Mouse (Mus musculus): ENCODE results near the gene Nemf. TPM values are rescaled to one million over a fixed set of nuclear protein-coding genes. Genes with fewer than 3 reads are reported as not detected.

The Nemf gene
- polyA plus RNA-seq, 1 experiment from 2014 or later: 47.5 TPM

DNA sequence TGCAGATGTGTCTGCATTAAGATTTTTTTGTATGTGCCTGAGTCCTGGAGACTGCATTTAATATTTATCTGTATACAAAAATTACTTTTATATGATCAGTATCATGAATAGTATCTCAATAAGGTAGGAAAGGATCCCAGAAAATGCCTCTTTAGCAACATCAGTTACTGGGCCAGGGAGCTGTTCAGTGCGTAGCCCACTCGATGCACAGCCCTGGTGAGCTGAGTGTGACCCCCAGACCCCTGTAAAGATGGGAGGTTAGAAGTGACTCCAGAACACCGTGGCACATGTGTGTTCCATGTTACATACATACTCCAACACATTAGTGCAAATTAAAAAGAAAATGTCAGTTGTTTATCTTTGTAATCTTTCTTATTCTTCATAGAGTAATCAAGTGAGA, 57.1 kb downstream of the Nemf start:
- peaks cover 54% of the 10 kb centered on the region for H3K36me3 ChIP-seq
- H3K27me3 ChIP-seq: no peaks in the 10 kb centered on the region
- H3K9me3 ChIP-seq (replicated peaks): no peaks in the 10 kb centered on the region
- no peak for DNase-seq
- H3K4me2 ChIP-seq: peak overlapping the region; percentile 82; the same call in 1 of the 2 replicates
- no peak overlapping the region for H3K4me3 ChIP-seq (replicated peaks)
- ATAC-seq (ENCODE audit: low read depth): no peak
- H3K4me1 ChIP-seq (replicated peaks): peaks cover 45% of the 10 kb centered on the region
- peak overlapping the region; percentile 96 for H3K27ac ChIP-seq
- no peak overlapping the region for H3K9ac ChIP-seq
- 86% methylated on average over 3 of the region's 3 CpGs for WGBS (ENCODE audit: insufficient replicate concordance)

DNA sequence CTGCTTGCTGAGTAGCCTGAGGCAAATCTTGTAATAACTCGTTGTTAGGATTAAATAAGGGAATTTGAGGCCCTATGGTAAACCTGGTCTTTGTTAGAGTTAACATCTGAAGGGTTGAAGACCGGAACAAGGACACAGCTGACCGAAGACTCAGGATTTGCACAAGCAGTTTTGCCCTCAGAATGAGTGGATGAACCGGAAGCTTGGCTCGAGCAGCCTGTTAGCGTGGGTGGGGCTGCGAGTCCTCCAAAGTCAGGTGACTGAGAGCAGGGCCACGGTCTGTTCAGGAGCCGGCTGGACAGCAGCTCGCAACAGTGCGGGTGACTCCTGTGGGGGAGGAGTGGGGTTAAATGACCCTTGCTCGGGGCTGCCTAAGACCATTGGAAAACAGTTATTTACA, 57.7 kb downstream of the Nemf start:
- DNase-seq: no peak
- peak overlapping the region; percentile 90 for H3K4me3 ChIP-seq (replicated peaks)
- peak overlapping the region; percentile 82 for H3K4me2 ChIP-seq

DNA sequence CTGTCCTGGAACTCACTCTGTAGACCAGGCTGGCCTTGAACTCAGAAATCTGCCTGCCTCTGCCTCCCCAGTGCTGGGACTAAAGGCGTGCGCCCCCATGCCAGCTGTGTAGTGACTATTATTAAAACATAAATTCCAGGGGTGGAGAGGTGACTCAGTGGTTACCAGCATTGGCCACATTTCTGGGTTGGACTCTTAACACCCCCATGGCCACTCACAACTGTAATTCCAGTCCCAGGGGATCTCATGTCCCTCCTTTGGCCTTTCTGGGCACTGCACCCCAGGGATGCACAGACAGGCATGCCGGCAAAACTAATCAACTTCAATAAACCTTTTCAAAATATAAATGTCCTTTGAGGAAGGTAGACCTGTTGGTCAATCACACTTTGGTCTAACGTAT, 58.7 kb downstream of the Nemf start:
- peaks cover 59% of the 10 kb centered on the region for H3K4me1 ChIP-seq (replicated peaks)
- no peaks in the 10 kb centered on the region for H3K27me3 ChIP-seq
- DNase-seq (no peak), ATAC-seq (ENCODE audit: low read depth) (no peak)
- peaks cover 41% of the 10 kb centered on the region for H3K36me3 ChIP-seq
- H3K9me3 ChIP-seq (replicated peaks): no peaks in the 10 kb centered on the region
- H3K9ac ChIP-seq: peak overlapping the region; percentile 97
- H3K27ac ChIP-seq: peak overlapping the region; percentile 96
- 88% methylated on average over 4 of the region's 4 CpGs for WGBS (ENCODE audit: insufficient replicate concordance)
- H3K4me3 ChIP-seq (replicated peaks): peak overlapping the region; percentile 90
- peak overlapping the region; percentile 82 for H3K4me2 ChIP-seq

More for the DNA sequence above, 57.7 kb downstream of the Nemf start:
- 61% methylated on average over 12 of the region's 12 CpGs for WGBS (ENCODE audit: insufficient replicate concordance)
- H3K9me3 ChIP-seq (replicated peaks): no peaks in the 10 kb centered on the region
- peaks cover 49% of the 10 kb centered on the region for H3K36me3 ChIP-seq
- H3K27ac ChIP-seq: peak overlapping the region; percentile 96
- peaks cover 51% of the 10 kb centered on the region for H3K4me1 ChIP-seq (replicated peaks)
- H3K9ac ChIP-seq: 0 out of 2 replicates have a peak overlapping the region, but pooled peaks have one; percentile 97
- 0 out of 2 replicates have a peak, but pooled peaks have one; percentile 15 for ATAC-seq (ENCODE audit: low read depth)
- H3K27me3 ChIP-seq: no peaks in the 10 kb centered on the region

DNA sequence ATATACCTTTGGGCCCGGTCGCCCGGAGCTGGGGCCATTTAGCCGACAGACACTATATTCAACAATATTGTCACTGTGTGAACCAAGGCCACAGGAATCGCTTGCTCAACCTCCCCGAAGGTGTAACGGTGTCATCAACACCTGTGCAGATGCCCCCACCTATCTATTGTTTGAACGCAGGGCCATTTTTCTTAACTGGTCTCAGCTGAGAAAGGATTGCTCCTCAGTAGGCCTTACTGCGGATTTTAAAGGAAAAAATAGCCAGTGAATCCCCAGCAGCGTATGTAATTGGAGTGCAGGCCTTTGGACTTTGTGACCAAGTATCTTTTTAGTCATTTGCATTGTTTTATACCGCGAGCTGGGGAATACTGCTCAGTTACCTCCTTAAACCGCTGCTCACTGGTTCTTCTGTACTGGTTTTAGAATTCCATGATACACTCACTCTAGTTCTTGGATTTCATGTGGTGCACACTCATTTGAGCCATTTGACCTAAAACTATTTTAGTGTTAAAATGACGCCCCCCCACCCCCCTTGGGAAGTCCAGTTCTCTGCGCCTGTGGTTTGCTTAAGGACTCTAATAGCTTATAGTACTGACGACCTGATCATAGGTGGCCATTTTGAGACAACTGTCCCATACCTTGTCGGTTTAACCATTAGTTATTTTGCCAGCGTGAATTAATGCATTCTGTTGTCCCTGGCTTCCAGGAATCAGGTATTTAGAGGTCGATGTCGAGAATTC, 59.4 kb downstream of the Nemf start:
- WGBS (ENCODE audit: insufficient replicate concordance): 15% methylated on average over 20 of the region's 20 CpGs
- Histone ChIP-seq H3K4me1 (replicated peaks) (peaks cover 66% of the 10 kb centered on the region), H3K4me3 (replicated peaks) (peak overlapping the region; percentile 90)

DNA sequence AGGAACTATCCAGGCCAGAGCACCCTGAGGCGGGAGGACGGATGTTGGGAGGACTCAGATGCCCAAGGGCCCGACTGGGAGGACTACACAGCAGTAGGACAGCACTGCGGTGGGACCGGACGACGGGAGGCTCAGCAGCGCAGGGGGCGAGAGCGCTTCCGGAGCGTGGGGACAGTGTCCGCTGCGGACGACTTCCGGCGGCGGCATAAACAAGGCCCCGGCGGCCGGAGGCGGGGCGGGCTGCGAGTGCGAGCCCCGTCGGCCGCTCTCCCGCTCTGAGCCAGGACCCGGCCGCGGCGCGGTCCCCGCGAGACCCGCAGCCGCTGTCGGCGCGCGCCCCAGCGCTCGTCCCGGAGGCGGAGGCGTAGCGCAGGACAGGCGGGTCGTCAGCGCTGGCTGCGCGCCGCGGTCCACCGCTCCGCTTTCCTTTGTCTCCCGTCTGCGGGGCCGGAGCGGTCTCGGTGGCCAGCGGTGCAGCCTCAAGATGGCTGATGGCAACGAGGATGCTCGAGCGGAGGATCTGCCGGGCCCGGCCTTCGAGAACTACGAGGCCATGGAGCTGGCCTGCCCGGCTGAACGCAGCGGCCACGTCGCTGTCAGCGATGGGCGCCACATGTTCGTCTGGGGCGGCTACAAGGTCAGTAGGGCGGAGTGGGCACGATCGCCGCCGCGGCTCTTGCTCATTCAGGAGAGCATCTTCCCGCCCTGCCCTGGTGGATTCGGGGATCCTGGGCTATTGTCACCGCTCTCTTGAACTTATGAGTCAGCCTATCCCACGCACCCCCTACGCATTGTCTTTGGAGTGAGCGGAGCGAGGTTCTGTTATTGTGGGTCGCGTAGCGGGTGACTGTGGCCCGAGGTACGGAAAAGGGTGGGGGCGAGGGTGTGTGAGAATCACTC, 60.2 kb downstream of the Nemf start, which contains the start of gene Klhdc2:
Gene Klhdc2, plus strand, starts transcription at position 171 of the 900 bp plus-strand sequence.
- Histone ChIP-seq H3K27me3 (no peaks in the 10 kb centered on the region), H3K4me2 (peak within 1 kb of the TSS; percentile 82), H3K9ac (peak within 1 kb of the TSS; percentile 97), H3K4me1 (replicated peaks) (peaks cover 74% of the 10 kb centered on the region), H3K4me3 (replicated peaks) (peak within 1 kb of the TSS; percentile 90), H3K27ac (peak within 1 kb of the TSS; percentile 96), H3K36me3 (peaks cover 26% of the 10 kb centered on the region), H3K9me3 (replicated peaks) (no peaks in the 10 kb centered on the region)
- ATAC-seq (ENCODE audit: low read depth) (peak; percentile 71), DNase-seq (peak; percentile 73)
- under 1% methylated on average over 96 of the region's 98 CpGs for WGBS (ENCODE audit: insufficient replicate concordance)

More for the DNA sequence above, 59.4 kb downstream of the Nemf start:
- H3K9ac ChIP-seq: peak overlapping the region; percentile 97
- no peaks in the 10 kb centered on the region for H3K27me3 ChIP-seq
- H3K36me3 ChIP-seq: peaks cover 34% of the 10 kb centered on the region
- H3K27ac ChIP-seq: peak overlapping the region; percentile 96
- peak overlapping the region; percentile 82 for H3K4me2 ChIP-seq
- H3K9me3 ChIP-seq (replicated peaks): no peaks in the 10 kb centered on the region
- no peak for ATAC-seq (ENCODE audit: low read depth)
- DNase-seq: no peak

DNA sequence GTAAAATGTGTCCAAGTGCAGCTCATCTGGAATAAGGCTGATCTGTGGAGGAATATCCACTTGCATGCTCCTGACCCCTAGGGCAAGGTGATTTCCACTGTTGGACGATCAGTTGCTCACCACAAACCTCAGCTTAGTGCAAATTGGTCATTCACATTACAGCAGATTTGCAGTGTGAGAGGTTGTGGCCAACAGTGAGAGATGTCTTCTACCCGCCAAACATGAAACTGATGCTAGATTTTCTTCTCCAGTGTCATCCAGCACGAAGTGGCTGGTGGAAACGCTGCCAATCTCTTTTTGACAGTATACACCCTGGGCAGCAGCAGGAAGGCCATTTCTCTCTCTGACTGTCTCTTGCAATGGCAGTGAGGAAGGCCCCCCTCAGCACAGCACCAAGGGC, 61.3 kb downstream of the Nemf start:
- Histone ChIP-seq H3K4me2 (peak overlapping the region; percentile 82), H3K4me1 (replicated peaks) (peaks cover 79% of the 10 kb centered on the region), H3K36me3 (peaks cover 17% of the 10 kb centered on the region), H3K9ac (peak overlapping the region; percentile 97), H3K4me3 (replicated peaks) (peak overlapping the region; percentile 90), H3K9me3 (replicated peaks) (no peaks in the 10 kb centered on the region), H3K27ac (peak overlapping the region; percentile 96), H3K27me3 (no peaks in the 10 kb centered on the region)
- DNase-seq (no peak), ATAC-seq (ENCODE audit: low read depth) (no peak)
- WGBS (ENCODE audit: insufficient replicate concordance): 57% methylated on average over 4 of the region's 4 CpGs

DNA sequence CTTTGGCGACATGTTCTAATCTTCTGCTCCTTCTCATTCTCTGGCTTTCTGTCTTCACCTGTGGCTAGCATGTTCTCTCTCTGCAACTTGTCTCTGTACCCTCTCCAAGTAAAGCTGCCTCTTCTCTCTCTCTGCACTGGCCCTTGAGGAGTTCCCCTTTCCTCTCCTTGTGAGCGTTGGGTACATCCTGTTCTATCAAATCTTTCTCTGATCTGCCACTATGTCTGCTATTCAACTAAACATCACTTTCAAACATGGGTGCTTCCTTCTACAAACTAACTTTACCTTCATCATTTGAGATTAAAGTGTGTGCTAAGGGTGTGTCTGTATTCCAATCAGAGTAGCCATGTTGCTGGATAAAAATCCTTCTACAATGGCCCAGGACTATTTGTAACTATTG, 62.0 kb downstream of the Nemf start:
- no peaks in the 10 kb centered on the region for H3K27me3 ChIP-seq
- H3K36me3 ChIP-seq: peaks cover 9% of the 10 kb centered on the region
- no peak for ATAC-seq (ENCODE audit: low read depth)
- 53% methylated on average over 2 of the region's 2 CpGs for WGBS (ENCODE audit: insufficient replicate concordance)
- H3K4me3 ChIP-seq (replicated peaks): no peak overlapping the region
- peak overlapping the region; percentile 22 for H3K9ac ChIP-seq
- H3K4me2 ChIP-seq: no peak overlapping the region; the same call in 1 of the 2 replicates
- DNase-seq: no peak
- H3K27ac ChIP-seq: peak overlapping the region; percentile 96
- no peaks in the 10 kb centered on the region for H3K9me3 ChIP-seq (replicated peaks)
- peaks cover 78% of the 10 kb centered on the region for H3K4me1 ChIP-seq (replicated peaks)

DNA sequence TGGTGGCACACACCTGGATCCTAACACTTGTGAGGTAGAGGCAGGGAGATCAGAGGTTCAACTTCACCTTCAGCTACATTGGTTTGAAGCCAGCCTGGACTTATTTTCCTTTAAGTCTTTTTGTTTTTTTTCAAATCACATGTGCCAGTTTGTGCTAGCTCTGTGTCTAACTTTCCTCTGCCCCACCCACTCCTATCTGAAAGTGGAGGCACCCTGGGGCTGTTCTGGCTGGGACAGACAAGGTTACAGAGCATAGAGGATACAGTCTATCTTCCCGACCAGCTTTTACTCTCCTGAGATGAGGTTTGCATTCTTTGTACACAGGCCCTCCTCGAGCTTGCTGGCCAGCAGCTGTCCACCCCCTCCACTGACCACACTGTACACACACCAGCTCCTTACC, 63.1 kb downstream of the Nemf start:
- Histone ChIP-seq H3K4me2 (peak overlapping the region; percentile 60), H3K9me3 (replicated peaks) (no peaks in the 10 kb centered on the region), H3K27ac (peak overlapping the region; percentile 96), H3K27me3 (no peaks in the 10 kb centered on the region), H3K4me1 (replicated peaks) (peaks cover 72% of the 10 kb centered on the region), H3K36me3 (no peaks in the 10 kb centered on the region; the same call in 1 of the 2 replicates), H3K9ac (peak overlapping the region; percentile 68), H3K4me3 (replicated peaks) (peak overlapping the region; percentile 24)
- 15% methylated on average over 2 of the region's 2 CpGs for WGBS (ENCODE audit: insufficient replicate concordance)
- ATAC-seq (ENCODE audit: low read depth) (peak; percentile 93), DNase-seq (peak; percentile 85)

DNA sequence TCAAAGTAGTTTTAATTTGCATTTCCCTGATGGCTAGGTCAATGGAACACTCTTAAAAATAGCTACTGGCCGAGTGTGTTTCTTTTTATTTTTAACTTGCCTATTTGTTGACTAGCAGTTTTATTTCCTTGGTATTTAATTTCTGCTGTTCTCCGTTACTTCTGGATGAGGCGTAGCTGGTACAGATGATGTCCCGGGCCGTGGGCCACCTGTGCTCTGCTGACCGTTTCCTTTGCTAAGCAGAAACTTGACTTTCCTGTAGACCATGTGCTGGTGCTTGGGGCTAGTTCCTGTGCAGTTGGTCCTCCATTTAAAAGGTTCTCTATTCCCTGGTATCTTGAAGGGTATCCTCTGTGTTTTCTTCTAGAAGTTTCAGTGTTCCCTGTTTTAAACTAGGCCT, 64.6 kb downstream of the Nemf start:
- H3K4me2 ChIP-seq: no peak overlapping the region
- no peak overlapping the region for H3K4me3 ChIP-seq (replicated peaks)
- no peak for DNase-seq
- H3K9ac ChIP-seq: 0 out of 2 replicates have a peak overlapping the region, but pooled peaks have one; percentile 28
- H3K36me3 ChIP-seq: no peaks in the 10 kb centered on the region
- H3K9me3 ChIP-seq (replicated peaks): no peaks in the 10 kb centered on the region
- no peak for ATAC-seq (ENCODE audit: low read depth)
- no peaks in the 10 kb centered on the region for H3K27me3 ChIP-seq
- WGBS (ENCODE audit: insufficient replicate concordance): 85% methylated on average over 6 of the region's 6 CpGs
- H3K27ac ChIP-seq: peak overlapping the region; percentile 73
- peaks cover 68% of the 10 kb centered on the region for H3K4me1 ChIP-seq (replicated peaks)

DNA sequence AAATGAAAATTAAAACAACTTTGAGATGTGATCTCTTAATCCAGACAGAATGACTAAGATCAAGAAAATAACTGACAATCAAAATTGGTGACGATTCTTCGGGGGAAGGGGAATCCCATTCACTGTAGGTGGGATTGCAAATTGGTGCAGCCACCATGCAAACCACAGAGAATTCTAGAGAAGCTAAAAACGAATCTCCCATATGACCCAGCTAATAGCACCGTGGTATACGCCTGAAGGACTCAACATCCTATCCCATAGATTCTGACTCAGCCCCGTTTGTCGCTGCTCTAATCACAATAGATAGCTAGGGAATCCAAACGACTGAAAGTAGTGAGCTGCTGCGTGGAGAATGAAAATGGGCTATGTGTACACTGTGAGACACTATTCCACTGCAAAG, 68.3 kb downstream of the Nemf start:
- Histone ChIP-seq H3K4me3 (replicated peaks) (no peak overlapping the region), H3K4me1 (replicated peaks) (peaks cover 49% of the 10 kb centered on the region), H3K9me3 (replicated peaks) (no peaks in the 10 kb centered on the region), H3K9ac (no peak overlapping the region), H3K36me3 (no peaks in the 10 kb centered on the region), H3K27me3 (no peaks in the 10 kb centered on the region), H3K4me2 (no peak overlapping the region), H3K27ac (peak overlapping the region; percentile 26; the same call in 1 of the 2 replicates)
- WGBS (ENCODE audit: insufficient replicate concordance): 66% methylated on average over 9 of the region's 9 CpGs
- DNase-seq (no peak), ATAC-seq (ENCODE audit: low read depth) (no peak)

DNA sequence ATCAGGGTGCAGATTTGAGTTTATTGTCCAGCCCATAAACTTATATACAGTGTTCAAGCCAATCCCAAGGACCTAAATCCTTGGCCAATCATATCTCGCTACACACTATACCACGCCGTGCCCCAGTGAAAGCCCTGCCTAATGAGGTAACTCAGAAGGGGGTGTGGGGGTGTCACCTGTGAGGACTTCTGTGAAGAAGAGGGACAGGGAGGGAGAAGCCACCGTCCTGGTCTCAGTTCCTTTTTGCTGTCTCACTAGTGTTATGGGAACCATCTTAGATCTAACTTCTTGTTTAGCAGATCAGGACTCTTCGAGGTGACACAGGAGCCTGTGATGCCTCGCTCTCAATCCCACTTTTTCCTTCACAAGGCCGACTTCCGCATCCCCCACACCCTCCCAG, 69.4 kb downstream of the Nemf start:
- Histone ChIP-seq H3K4me1 (replicated peaks) (peaks cover 38% of the 10 kb centered on the region), H3K4me2 (no peak overlapping the region), H3K27me3 (no peaks in the 10 kb centered on the region), H3K9ac (no peak overlapping the region), H3K9me3 (replicated peaks) (no peaks in the 10 kb centered on the region), H3K27ac (peak overlapping the region; percentile 26; the same call in 1 of the 2 replicates), H3K36me3 (no peaks in the 10 kb centered on the region), H3K4me3 (replicated peaks) (no peak overlapping the region)
- WGBS (ENCODE audit: insufficient replicate concordance): 74% methylated on average over 8 of the region's 8 CpGs
- ATAC-seq (ENCODE audit: low read depth): 0 out of 2 replicates have a peak, but pooled peaks have one; percentile 19
- DNase-seq: no peak

Data from liver, embryonic 13.5 days (tissue).